Mouse (Mus musculus): ENCODE results near the gene Med13.
"Not testable (repeated sequence)": the region's sequence is repeated elsewhere in the genome, so short reads cannot be mapped to it uniquely, and the experiment has no call there.

Gene Med13

DNA sequence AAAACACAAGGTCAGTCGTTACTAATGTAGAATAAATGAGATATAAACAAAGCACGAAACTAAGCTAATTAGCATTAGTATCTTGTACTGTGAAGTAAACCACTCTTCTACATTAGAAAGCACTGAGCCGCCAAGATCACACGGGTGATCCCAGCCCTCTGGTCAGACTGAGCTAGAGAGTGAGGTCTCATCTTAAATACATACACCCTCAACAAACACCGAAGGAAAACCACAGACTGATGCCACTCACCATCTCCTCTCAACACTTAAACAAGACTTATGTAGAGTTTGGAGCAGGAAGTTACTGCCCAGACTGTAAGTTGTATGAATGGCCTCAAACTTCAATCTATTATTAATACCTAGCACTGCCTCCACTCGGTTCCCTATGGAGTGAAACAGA is 47.1 kb downstream of the Med13 start:
- DNase-seq (ENCODE audit: low read depth, low spot score): no peak

DNA sequence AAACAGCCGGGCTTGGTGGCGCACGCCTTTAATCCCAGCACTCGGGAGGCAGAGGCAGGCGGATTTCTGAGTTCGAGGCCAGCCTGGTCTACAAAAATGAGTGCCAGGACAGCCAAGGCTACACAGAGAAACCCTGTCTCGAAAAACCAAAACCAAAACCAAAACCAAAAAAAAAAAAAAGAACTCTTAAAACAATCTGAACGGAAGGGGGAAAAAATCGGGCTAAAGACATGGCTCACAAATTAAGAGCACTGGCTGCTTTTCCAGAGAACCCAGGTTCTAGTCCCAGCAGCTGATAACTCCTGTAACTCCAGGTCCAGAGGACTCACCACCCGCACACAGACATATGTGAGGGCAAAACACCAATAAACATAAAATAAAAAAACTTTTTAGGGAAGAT is 65.2 kb downstream of the Med13 start:
- DNase-seq (ENCODE audit: low read depth, low spot score): not testable (repeated sequence)

DNA sequence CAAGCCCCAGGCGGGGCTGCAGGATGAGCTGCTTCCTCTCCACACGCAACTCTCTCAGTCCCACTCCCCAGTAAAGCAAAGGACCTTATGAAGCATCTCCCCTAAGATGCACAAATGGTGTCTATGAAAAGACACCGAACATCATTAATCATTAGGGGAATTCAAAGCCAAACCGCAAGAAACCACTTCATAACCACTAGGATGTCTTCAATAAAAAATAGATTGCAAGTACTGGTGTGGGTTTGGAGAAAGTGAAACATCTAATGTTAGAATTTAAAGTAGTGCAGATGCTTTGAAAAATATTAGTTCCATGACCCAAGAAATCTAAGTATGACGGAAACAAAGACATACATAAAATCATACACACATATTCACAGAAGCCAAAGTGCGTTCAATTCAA is 65.7 kb downstream of the Med13 start:
- no peak for DNase-seq (ENCODE audit: low read depth, low spot score)

- no peak for DNase-seq (ENCODE audit: low read depth, low spot score)
Observed at GRCm38 (mm10) chr11:86285729-86286128, 71.7 kb downstream of the Med13 start.

- no peak for DNase-seq (ENCODE audit: low read depth, low spot score)
Observed at GRCm38 (mm10) chr11:86278442-86279102, 78.8 kb downstream of the Med13 start.

GRCm38 (mm10) chr11:86257460-86258076 is 99.8 kb downstream of the Med13 start, which contains the start of gene Ints2:
Gene Ints2 (minus strand): TSS chr11:86257575.
- peak; percentile 78 for DNase-seq (ENCODE audit: low read depth, low spot score)

- no peak for DNase-seq (ENCODE audit: low read depth, low spot score)
Observed at GRCm38 (mm10) chr11:86257054-86257453, 100.3 kb downstream of the Med13 start.

DNA sequence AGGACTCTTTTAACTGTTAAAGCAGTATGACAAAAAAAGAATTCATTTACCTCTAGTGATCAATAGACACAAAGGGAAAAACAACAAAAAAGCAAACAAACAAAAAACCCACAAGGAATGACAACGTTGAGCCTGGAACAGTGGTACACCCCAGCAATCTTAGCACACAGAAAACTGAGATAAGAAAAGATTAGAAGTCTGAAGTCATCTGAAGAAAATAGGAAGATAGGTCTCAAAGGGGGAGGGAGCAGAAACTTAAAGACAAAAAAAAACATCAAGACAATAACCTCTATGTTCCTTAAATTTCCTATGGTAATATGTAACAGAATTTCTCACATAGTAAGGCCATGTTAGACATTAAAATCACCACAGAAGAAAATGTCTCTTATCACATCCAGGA is 104.1 kb downstream of the Med13 start:
- DNase-seq (ENCODE audit: low read depth, low spot score): no peak

DNA sequence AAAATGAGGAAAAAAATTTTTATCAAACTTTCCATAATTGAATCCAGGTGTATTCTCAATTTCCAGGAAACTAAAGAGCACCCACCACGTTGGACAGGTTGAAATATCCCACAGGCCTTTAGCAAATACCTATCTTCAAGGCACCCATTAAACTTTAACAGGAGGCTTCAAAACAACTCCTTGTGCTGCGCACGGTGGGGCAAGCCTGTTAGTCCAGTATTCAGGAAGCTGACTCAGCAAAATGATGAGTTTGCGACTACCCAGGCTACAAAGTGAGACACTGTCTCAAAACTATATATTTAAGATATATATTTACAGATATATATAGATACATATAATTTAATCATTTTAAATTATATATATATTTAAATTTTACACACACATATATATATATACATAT is 125.0 kb downstream of the Med13 start:
- DNase-seq (ENCODE audit: low read depth, low spot score): no peak

- no peak for DNase-seq (ENCODE audit: low read depth, low spot score)
Observed at GRCm38 (mm10) chr11:86231781-86232350, 125.5 kb downstream of the Med13 start.

DNA sequence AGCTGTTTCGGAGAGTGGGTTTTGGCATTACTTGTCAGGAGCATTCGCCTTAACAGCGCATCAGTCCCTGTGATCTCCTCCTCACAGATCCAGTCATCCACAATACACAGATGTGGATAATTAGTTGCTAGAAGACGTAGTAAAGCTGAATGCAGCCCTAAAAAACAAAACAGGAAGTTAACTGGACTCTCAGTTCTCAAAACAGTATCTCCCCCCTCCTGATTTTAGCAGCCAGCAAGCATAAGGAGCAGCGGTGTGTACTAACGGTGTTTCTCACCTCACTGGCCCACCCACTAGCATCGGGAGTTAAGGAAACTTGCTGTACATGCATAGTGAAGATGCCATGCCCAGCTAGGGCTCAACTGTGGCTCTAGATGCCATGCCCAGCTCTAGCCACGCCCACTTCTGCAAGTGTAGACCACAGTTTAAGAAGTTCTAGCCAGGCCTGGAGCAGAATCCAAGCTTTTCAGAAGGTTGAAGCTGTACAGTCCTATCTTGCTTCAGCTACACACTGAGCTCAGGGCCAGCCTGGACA is 130.7 kb downstream of the Med13 start:
- DNase-seq (ENCODE audit: low read depth, low spot score): no peak

- DNase-seq (ENCODE audit: low read depth, low spot score): no peak
Observed at GRCm38 (mm10) chr11:86225761-86226160, 131.6 kb downstream of the Med13 start.
